In genomic region chr11:85761170-85761569, GRCm38 (mm10) we compare ENCODE assay signal across 14 mouse cellular contexts.
DNase-seq lines count a peak whose midpoint lies in the region; ATAC-seq and TF ChIP-seq lines count a peak whose summit lies in the region.
"Had no signal": no experiment of that assay in that cellular context is flagged by ENCODE, and none has a peak within 500 bp of the region (broad histone marks: within the 10 kb centered on the region; RNA-seq: fewer than 3 reads in every experiment).

No protein-coding gene starts in this region.

- peak overlapping the region; percentile 55 for H3K27ac ChIP-seq in heart, embryonic 15.5 days
- peak overlapping the region; percentile 51; the same call in 1 of the 2 replicates for H3K27ac ChIP-seq in kidney, postnatal 0 days
- peak overlapping the region; percentile 58 for H3K27ac ChIP-seq in embryonic facial prominence, embryonic 14.5 days (replicated peaks; ENCODE audit: low read depth, low read length)
- peak overlapping the region; percentile 75; the same call in 1 of the 2 replicates for H3K27ac ChIP-seq in stomach, embryonic 14.5 days (ENCODE audit: low read length)
- H3K27ac ChIP-seq: forebrain, embryonic 13.5 days; liver, embryonic 12.5 days; macrophage; midbrain, embryonic 12.5 days had no signal

- no peaks in the 10 kb centered on the region for H3K9me3 ChIP-seq in heart, embryonic 15.5 days (replicated peaks)
- H3K9me3 ChIP-seq in kidney, postnatal 0 days (replicated peaks; ENCODE audit: low read length) = no peaks in the 10 kb centered on the region
- H3K9me3 ChIP-seq in embryonic facial prominence, embryonic 14.5 days (ENCODE audit: control insufficient read depth, low read length) = no peaks in the 10 kb centered on the region
- no peaks in the 10 kb centered on the region for H3K9me3 ChIP-seq in stomach, embryonic 14.5 days (ENCODE audit: control insufficient read depth, low read depth, low read length)
- H3K9me3 ChIP-seq: forebrain, embryonic 13.5 days; liver, embryonic 12.5 days; midbrain, embryonic 12.5 days had no signal

- H3K9ac ChIP-seq in heart, embryonic 15.5 days = no peak overlapping the region
- no peak overlapping the region for H3K9ac ChIP-seq in kidney, postnatal 0 days (ENCODE audit: low read depth, low read length)
- no peak overlapping the region for H3K9ac ChIP-seq in embryonic facial prominence, embryonic 14.5 days (ENCODE audit: low read depth, low read length)
- no peak overlapping the region for H3K9ac ChIP-seq in stomach, embryonic 14.5 days (replicated peaks; ENCODE audit: low read depth, low read length)
- H3K9ac ChIP-seq: forebrain, embryonic 13.5 days; liver, embryonic 12.5 days; midbrain, embryonic 12.5 days had no signal

- ATAC-seq in heart, embryonic 15.5 days (replicated peaks; ENCODE audit: insufficient number of reproducible peaks, insufficient read depth, low FRiP score, low read depth) = no peak
- no peak for ATAC-seq in kidney, postnatal 0 days (replicated peaks; ENCODE audit: low FRiP score, low read depth)
- no peak for ATAC-seq in embryonic facial prominence, embryonic 14.5 days (ENCODE audit: low read depth)
- no peak for ATAC-seq in stomach, embryonic 14.5 days (ENCODE audit: insufficient number of reproducible peaks, insufficient read depth, low FRiP score, low read depth)
- ATAC-seq: forebrain, embryonic 13.5 days; liver, embryonic 12.5 days had no signal

- peaks cover 15% of the 10 kb centered on the region for H3K27me3 ChIP-seq in heart, embryonic 15.5 days
- H3K27me3 ChIP-seq in kidney, postnatal 0 days (ENCODE audit: insufficient read depth, low read length) = no peaks in the 10 kb centered on the region
- no peaks in the 10 kb centered on the region for H3K27me3 ChIP-seq in embryonic facial prominence, embryonic 14.5 days (replicated peaks; ENCODE audit: control insufficient read depth, insufficient read depth, low read length)
- no peaks in the 10 kb centered on the region for H3K27me3 ChIP-seq in stomach, embryonic 14.5 days (ENCODE audit: control insufficient read depth, insufficient read depth, low read length)

- H3K4me2 ChIP-seq in heart, embryonic 15.5 days = no peak overlapping the region
- no peak overlapping the region for H3K4me2 ChIP-seq in kidney, postnatal 0 days (ENCODE audit: low read length)
- no peak overlapping the region for H3K4me2 ChIP-seq in embryonic facial prominence, embryonic 14.5 days (ENCODE audit: low read depth, low read length)
- H3K4me2 ChIP-seq in stomach, embryonic 14.5 days (replicated peaks; ENCODE audit: low read depth, low read length) = no peak overlapping the region
- H3K4me2 ChIP-seq: forebrain, embryonic 13.5 days; liver, embryonic 12.5 days; midbrain, embryonic 12.5 days had no signal

- H3K4me3 ChIP-seq in heart, embryonic 15.5 days = no peak overlapping the region
- H3K4me3 ChIP-seq in kidney, postnatal 0 days (replicated peaks; ENCODE audit: low read depth, low read length) = no peak overlapping the region
- no peak overlapping the region for H3K4me3 ChIP-seq in embryonic facial prominence, embryonic 14.5 days (ENCODE audit: low read depth, low read length)
- H3K4me3 ChIP-seq in stomach, embryonic 14.5 days (ENCODE audit: low read depth, low read length) = no peak overlapping the region
- H3K4me3 ChIP-seq: forebrain, embryonic 13.5 days; liver, embryonic 12.5 days; midbrain, embryonic 12.5 days had no signal

- peaks cover 30% of the 10 kb centered on the region for H3K4me1 ChIP-seq in heart, embryonic 15.5 days (replicated peaks)
- H3K4me1 ChIP-seq in kidney, postnatal 0 days (replicated peaks; ENCODE audit: insufficient read depth, low read length) = peaks cover 26% of the 10 kb centered on the region; the same call in 1 of the 2 replicates
- peaks cover 29% of the 10 kb centered on the region for H3K4me1 ChIP-seq in embryonic facial prominence, embryonic 14.5 days (ENCODE audit: control insufficient read depth, insufficient read depth, low read length)
- peaks cover 27% of the 10 kb centered on the region for H3K4me1 ChIP-seq in stomach, embryonic 14.5 days (ENCODE audit: control insufficient read depth, insufficient read depth, low read length)

- no peak for TF ChIP-seq CTCF in kidney, postnatal 0 days (IDR thresholded peaks at IDR 0.05; ENCODE audit: low read depth)

- no peak for DNase-seq in heart, adult 11 months
- DNase-seq in kidney, postnatal 0 days (ENCODE audit: low spot score) = no peak
- no peak for DNase-seq in kidney, postnatal 14 days
- no peak for DNase-seq in embryonic facial prominence, embryonic 14.5 days (ENCODE audit: low spot score)
- no peak for DNase-seq in layer of hippocampus, adult 11-12 months (ENCODE audit: low spot score)
- DNase-seq in Muller cell, postnatal 12 days (ENCODE audit: inconsistent ontology term) = no peak
- DNase-seq: cerebellum, adult 11 months; kidney, adult 9 months had no signal

- no peaks in the 10 kb centered on the region for H3K36me3 ChIP-seq in heart, embryonic 15.5 days
- H3K36me3 ChIP-seq in kidney, postnatal 0 days (ENCODE audit: insufficient read depth, low read length) = no peaks in the 10 kb centered on the region
- H3K36me3 ChIP-seq in embryonic facial prominence, embryonic 14.5 days (ENCODE audit: control insufficient read depth, insufficient read depth, low read length) = no peaks in the 10 kb centered on the region
- H3K36me3 ChIP-seq in stomach, embryonic 14.5 days (ENCODE audit: control insufficient read depth, insufficient read depth, low read length) = no peaks in the 10 kb centered on the region
- H3K36me3 ChIP-seq: liver, embryonic 12.5 days; midbrain, embryonic 12.5 days had no signal

- WGBS in heart, embryonic 15.5 days = 70% methylated on average over 3 of the region's 3 CpGs
- WGBS in kidney, postnatal 0 days = 76% methylated on average over 3 of the region's 3 CpGs
- WGBS in embryonic facial prominence, embryonic 14.5 days = 74% methylated on average over 3 of the region's 3 CpGs
- 66% methylated on average over 3 of the region's 3 CpGs for WGBS in stomach, embryonic 14.5 days
